Mouse (Mus musculus): ENCODE results near the gene Nadk2. TPM values are rescaled to one million over a fixed set of nuclear protein-coding genes. Genes with fewer than 3 reads are reported as not detected.

Gene Nadk2
- polyA plus RNA-seq (2014; fragmentation: Illumina TruSeq; extraction: RNeasy Lipid Tissue Mini Kit (QIAGEN cat#74804)), result 113 TPM

DNA sequence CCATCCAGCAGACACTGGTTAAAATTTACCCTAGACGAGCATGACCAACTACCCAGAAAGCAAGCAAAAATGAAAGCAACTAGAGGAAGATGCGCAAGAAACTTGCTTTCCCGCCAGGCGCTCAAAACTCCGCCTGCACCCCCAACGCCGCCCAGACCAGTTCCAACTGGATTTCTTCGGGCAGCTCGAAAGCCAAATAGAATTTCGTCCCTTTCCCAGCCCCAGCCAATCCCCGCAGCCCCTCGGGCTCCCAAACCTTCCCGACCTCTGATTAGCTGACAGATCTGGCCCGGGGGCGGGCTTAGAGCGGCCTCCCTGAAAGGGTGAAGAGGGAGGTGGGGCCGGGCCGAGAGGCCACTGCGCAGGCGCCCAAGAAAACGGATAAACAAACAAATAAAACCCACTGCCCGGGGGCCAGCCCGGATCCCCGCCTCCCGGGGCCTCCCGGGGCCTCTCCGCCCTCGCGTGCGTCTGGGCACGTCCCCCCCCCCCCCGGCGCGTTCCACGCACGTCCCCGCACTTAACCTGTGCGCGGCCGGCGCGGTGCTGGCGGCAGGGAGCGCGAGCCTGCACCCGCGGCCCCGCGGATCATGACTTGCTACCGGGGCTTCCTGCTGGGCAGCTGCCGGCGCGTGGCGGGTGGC, at the start of gene Nadk2:
Gene Nadk2 (plus strand): TSS at position 349 of the 644 bp plus-strand sequence.

DNA sequence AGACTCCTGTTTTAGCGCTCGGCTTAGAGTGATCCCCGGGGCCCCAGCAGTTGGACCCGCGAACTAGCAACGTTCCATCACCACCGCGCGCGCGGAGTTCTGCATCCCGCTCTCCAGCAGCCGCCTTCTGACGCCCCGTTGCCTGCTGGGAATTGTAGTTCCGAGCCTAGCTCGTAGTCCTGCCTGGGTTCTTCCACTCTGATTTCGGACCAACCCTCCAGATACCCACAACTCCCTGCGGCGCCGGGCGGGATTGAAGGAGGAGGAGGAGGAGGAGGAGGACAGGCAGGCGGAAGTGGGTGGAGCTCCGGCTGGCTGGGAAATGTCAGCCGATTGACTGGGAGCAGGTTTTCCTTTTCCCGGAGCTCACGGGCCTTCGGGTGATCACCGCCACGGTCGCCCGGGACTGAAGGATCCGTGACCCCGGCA, 69.2 kb downstream of the Nadk2 start, which contains the start of gene Lmbrd2:
Gene Lmbrd2 (plus strand): TSS at position 299 of the 429 bp plus-strand sequence.

DNA sequence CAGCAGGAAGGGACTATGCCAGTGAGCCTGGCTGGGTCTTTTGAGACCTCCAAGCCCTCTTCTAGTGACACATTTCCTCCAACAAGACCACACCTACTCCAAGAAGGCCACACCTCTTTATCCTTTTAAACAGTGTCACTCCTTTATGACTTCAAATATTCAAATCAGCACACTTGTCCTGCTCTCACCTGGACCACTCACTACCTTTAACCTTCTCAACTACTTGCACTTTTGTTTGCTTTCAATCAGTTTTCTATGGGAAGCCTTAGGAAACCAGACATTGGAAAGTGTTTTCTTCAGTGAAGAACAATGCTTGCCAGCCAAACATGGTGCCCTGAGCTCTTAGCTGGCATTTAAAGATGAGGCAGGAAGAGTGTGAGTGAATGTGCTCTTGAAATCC, 84.3 kb downstream of the Nadk2 start, which contains the start of gene Skp2:
Gene Skp2 (minus strand): TSS at position 101 of the 400 bp plus-strand sequence.

Other genes starting within 250 kb of the Nadk2 start
- 0.14 TPM for gene Ranbp3l, start 103.3 kb upstream of the Nadk2 start, polyA plus RNA-seq (2014; fragmentation: Illumina TruSeq; extraction: RNeasy Lipid Tissue Mini Kit (QIAGEN cat#74804))
- 64.4 TPM for gene Lmbrd2, start 69.3 kb downstream of the Nadk2 start, polyA plus RNA-seq (2014; fragmentation: Illumina TruSeq; extraction: RNeasy Lipid Tissue Mini Kit (QIAGEN cat#74804))
- gene Skp2, start 84.2 kb downstream of the Nadk2 start, polyA plus RNA-seq (2014; fragmentation: Illumina TruSeq; extraction: RNeasy Lipid Tissue Mini Kit (QIAGEN cat#74804)), result 29.9 TPM
- not detected for gene Ugt3a1, start 205.6 kb downstream of the Nadk2 start, polyA plus RNA-seq (2014; fragmentation: Illumina TruSeq; extraction: RNeasy Lipid Tissue Mini Kit (QIAGEN cat#74804))

Data from ovary, adult 10 weeks (tissue).